Mouse (Mus musculus): ENCODE measurements at regions not wholly inside any gene's neighbourhood (a gene's known extent, or its start where the extent isn't known, plus 50 kb on each side); places are given as distances from the start of the nearest gene placed in this dataset.

DNA sequence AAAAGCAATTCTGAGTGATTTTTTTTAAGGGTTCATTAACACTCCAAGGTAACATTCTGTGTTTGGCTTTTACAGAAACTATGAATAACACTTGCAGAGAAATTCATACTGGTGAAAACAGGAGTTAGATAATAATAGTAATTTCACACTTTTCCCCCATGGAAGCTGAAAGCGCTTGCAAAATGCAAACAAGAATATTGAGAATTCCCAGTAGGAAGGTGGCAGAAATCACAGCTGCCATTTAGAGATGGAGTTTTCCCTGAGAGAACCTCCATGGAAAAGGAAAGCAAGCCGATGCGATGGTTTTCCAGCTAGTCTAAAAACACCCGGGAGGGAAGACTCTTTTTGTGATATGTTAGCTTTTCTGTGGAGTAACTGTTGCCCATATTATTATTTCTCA, 174.1 kb upstream of the App start:
- Histone ChIP-seq H3K27ac (no peak overlapping the region), H3K4me1 (replicated peaks) (no peaks in the 10 kb centered on the region), H3K4me3 (replicated peaks) (no peak overlapping the region), H3K9me3 (no peaks in the 10 kb centered on the region), H3K27me3 (no peaks in the 10 kb centered on the region), H3K9ac (replicated peaks) (no peak overlapping the region), H3K4me2 (no peak overlapping the region), H3K36me3 (no peaks in the 10 kb centered on the region)
- 91% methylated on average over 4 of the region's 4 CpGs for WGBS
- ATAC-seq (ENCODE audit: insufficient number of reproducible peaks, insufficient read depth, low FRiP score, low TSS enrichment, low read depth) = no peak

DNA sequence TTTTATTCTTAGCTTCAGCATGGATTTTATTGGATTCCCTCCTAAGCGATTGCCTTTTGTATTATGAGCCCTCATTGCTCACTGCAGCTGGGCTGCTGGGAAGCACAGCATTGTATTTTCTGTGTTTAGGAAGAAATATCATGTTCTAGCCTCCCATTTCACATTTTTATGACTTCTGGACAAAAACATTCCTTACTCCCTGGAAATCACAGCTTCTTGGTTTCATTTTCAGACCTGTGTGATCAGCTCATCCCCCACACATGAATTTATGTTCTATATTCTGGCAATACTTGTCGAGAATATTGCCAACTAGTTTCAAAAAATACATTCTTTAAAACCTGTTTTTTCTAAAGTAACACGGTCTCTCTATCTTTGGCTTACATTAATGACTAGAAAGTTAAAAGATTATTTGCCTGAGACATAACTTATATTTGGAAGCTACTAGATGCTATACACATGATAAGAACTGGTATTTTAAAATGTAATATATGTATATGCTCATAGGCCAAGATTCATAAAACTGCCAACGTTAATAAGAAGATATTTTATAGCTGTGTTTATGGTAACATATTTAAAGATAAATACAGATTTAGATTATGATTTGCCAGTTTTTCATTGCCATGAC, 163.0 kb upstream of the App start:
- no peaks in the 10 kb centered on the region for H3K4me1 ChIP-seq (replicated peaks)
- no peak overlapping the region for H3K4me2 ChIP-seq
- H3K27me3 ChIP-seq = no peaks in the 10 kb centered on the region
- no peaks in the 10 kb centered on the region for H3K36me3 ChIP-seq
- no peak overlapping the region for H3K9ac ChIP-seq (replicated peaks)
- WGBS = 85% methylated on average over 4 of the region's 4 CpGs
- ATAC-seq (ENCODE audit: insufficient number of reproducible peaks, insufficient read depth, low FRiP score, low TSS enrichment, low read depth) = no peak
- no peak overlapping the region for H3K4me3 ChIP-seq (replicated peaks)
- H3K27ac ChIP-seq = no peak overlapping the region
- no peaks in the 10 kb centered on the region for H3K9me3 ChIP-seq

DNA sequence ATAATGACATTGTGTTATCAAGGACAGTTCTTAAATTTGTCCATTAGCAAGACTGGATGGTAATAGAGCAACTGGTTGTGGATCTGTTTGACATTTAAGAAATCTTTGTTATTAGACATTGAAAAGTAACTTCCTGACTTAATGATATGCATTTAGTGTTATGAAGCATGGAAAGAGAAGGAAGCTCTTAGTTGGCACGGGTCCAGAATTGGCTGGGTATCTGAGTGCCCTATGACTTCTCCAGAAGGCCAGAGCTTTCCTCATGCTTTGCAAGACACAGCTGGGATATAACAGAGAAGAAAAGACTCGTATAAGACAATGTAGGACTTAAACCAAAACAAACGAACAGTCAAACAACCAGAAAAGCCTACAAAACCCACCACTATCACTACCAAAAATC, 160.0 kb upstream of the App start:
- no peak overlapping the region for H3K4me2 ChIP-seq
- WGBS = 77% methylated on average over 3 of the region's 3 CpGs
- ATAC-seq (ENCODE audit: insufficient number of reproducible peaks, insufficient read depth, low FRiP score, low TSS enrichment, low read depth) = no peak
- H3K27ac ChIP-seq = no peak overlapping the region
- no peak overlapping the region for H3K9ac ChIP-seq (replicated peaks)
- no peaks in the 10 kb centered on the region for H3K9me3 ChIP-seq
- no peaks in the 10 kb centered on the region for H3K36me3 ChIP-seq
- H3K4me1 ChIP-seq (replicated peaks) = no peaks in the 10 kb centered on the region
- H3K27me3 ChIP-seq = no peaks in the 10 kb centered on the region
- no peak overlapping the region for H3K4me3 ChIP-seq (replicated peaks)

DNA sequence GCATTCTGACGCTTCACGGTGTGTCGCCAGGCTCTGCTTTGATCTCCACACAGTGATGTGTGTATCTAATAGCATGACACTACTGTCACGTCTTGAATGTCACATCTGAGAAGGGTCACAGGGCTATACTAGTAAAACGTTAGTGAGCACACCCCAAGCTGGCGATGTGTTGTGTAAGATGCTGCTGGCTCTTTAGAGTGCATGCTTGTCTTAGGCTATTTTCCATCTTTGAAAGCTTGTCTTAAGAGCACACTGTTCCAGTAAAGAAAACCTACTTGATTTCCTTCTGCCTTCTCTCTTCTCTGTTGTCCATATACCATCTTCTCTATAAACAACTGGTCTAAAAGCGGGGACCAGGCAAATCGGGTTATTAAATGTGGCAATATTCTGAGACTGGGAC, 138.5 kb upstream of the App start:
- no peak overlapping the region for H3K4me3 ChIP-seq (replicated peaks)
- no peak overlapping the region for H3K9ac ChIP-seq (replicated peaks)
- H3K4me1 ChIP-seq (replicated peaks) = no peaks in the 10 kb centered on the region
- ATAC-seq (ENCODE audit: insufficient number of reproducible peaks, insufficient read depth, low FRiP score, low TSS enrichment, low read depth) = no peak
- no peaks in the 10 kb centered on the region for H3K9me3 ChIP-seq
- H3K27ac ChIP-seq = no peak overlapping the region
- WGBS = 76% methylated on average over 8 of the region's 8 CpGs
- no peaks in the 10 kb centered on the region for H3K36me3 ChIP-seq
- no peak overlapping the region for H3K4me2 ChIP-seq
- H3K27me3 ChIP-seq = no peaks in the 10 kb centered on the region

DNA sequence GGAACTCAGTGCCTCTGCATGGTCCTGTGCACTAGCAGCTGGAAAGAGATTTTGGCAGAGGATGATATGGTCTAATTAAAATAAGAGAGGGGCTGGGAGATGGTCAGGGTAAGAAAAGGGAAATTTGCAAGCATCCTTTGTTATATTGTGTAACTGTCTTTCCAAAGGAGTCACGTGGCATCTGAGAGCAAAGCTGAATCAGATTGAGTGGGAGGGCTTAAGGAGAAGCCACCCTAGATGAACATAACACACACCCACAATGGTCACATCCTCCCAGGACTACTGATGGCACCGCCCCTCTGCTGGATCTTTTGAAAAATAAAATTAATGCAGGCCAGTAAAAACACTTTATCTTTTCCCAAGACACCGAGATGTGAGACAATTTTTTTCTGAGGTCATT, 135.9 kb upstream of the App start:
- H3K9me3 ChIP-seq = no peaks in the 10 kb centered on the region
- H3K27me3 ChIP-seq = no peaks in the 10 kb centered on the region
- no peak overlapping the region for H3K9ac ChIP-seq (replicated peaks)
- ATAC-seq (ENCODE audit: insufficient number of reproducible peaks, insufficient read depth, low FRiP score, low TSS enrichment, low read depth) = no peak
- no peak overlapping the region for H3K27ac ChIP-seq
- no peaks in the 10 kb centered on the region for H3K4me1 ChIP-seq (replicated peaks)
- H3K4me3 ChIP-seq (replicated peaks) = no peak overlapping the region
- WGBS = 67% methylated on average over 3 of the region's 3 CpGs
- H3K4me2 ChIP-seq = no peak overlapping the region
- H3K36me3 ChIP-seq = no peaks in the 10 kb centered on the region

DNA sequence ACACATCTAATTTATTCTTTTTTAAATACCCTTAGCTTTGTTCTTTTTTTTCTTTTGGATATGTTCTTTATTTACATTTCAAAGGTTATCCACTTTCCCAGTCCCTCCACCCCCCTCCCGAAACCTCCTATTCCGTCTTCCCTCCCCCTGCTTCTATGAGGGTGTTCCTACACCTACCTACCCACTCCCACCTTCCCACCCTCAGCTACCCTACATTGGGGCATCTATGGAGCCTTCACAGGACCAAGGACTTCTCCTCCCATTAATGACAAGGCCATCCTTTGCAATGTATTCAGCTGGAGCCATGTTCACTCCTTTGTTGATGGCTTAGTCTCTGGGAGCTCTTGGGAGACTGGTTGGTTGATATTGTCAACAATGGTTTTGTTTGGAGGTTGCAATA, 134.9 kb upstream of the App start:
- H3K27ac ChIP-seq = no peak overlapping the region
- no peak overlapping the region for H3K4me3 ChIP-seq (replicated peaks)
- H3K4me1 ChIP-seq (replicated peaks) = no peaks in the 10 kb centered on the region
- no peaks in the 10 kb centered on the region for H3K27me3 ChIP-seq
- H3K9me3 ChIP-seq = no peaks in the 10 kb centered on the region
- no peaks in the 10 kb centered on the region for H3K36me3 ChIP-seq
- 86% methylated on average over 2 of the region's 2 CpGs for WGBS
- ATAC-seq (ENCODE audit: insufficient number of reproducible peaks, insufficient read depth, low FRiP score, low TSS enrichment, low read depth) = no peak
- H3K9ac ChIP-seq (replicated peaks) = no peak overlapping the region
- no peak overlapping the region for H3K4me2 ChIP-seq

DNA sequence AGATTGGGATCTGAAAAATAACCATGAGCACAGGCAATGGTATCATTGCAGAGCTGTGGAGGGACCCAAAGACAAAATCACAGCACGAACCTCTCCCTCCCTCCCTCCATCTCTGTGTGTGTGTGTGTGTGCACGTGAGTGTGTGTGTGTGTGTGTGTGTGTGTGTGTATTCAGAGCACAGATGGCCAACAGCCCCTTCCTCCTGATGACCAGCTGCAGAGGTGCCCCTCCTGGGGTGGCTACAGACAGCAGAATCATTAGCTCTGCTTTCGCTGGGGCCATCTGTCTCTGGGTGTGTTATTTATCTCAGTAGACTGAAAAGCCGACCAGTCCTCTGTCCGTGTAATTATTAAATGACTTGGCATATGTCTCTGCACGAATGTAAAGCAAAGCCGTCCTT, 134.4 kb upstream of the App start:
- 42% methylated on average over 7 of the region's 7 CpGs for WGBS
- H3K27ac ChIP-seq = no peak overlapping the region
- H3K4me1 ChIP-seq (replicated peaks) = no peaks in the 10 kb centered on the region
- H3K36me3 ChIP-seq = no peaks in the 10 kb centered on the region
- H3K4me3 ChIP-seq (replicated peaks) = no peak overlapping the region
- no peaks in the 10 kb centered on the region for H3K27me3 ChIP-seq
- no peak for ATAC-seq (ENCODE audit: insufficient number of reproducible peaks, insufficient read depth, low FRiP score, low TSS enrichment, low read depth)
- no peak overlapping the region for H3K4me2 ChIP-seq
- no peak overlapping the region for H3K9ac ChIP-seq (replicated peaks)
- H3K9me3 ChIP-seq = no peaks in the 10 kb centered on the region

DNA sequence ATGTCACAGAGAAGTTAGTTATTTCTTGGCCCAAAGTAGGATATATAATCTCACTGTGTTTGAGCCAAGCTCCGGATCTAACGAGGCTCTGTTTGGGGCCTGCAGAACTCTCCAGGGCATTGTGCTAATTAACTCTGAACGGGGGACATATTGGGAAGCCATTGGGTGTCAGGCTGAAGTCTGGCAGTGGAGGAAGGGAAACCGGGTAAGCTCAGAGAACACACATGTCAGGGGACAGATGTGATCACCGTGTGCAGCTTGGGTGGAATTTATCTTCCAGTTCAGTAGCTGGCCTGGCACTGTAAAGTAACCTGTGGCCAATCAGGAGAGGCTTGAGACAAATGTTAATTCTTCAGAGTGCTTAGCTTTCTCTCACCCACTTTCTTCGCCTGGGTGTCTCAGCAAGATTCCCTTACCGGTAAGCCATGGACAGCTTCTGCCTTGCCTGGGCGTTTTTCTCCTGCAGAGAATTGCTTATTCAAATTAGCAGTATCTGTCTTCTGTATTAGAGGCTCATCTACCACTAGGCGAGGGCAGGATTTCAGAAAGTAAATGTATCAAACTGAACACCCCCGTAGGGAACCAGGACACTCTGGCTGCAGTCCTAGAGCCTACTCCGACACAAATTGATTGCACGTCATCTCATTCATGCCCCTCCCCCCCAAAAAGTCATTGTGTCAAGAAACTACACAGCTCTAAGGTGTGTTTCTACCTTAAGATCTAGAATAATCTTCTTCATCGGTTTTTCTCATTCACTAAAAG, 126.7 kb upstream of the App start:
- H3K9ac ChIP-seq (replicated peaks) = no peak overlapping the region
- H3K4me1 ChIP-seq (replicated peaks) = no peaks in the 10 kb centered on the region
- 56% methylated on average over 13 of the region's 13 CpGs for WGBS
- no peaks in the 10 kb centered on the region for H3K27me3 ChIP-seq
- H3K4me2 ChIP-seq = no peak overlapping the region
- H3K27ac ChIP-seq = no peak overlapping the region
- H3K4me3 ChIP-seq (replicated peaks) = no peak overlapping the region
- ATAC-seq (ENCODE audit: insufficient number of reproducible peaks, insufficient read depth, low FRiP score, low TSS enrichment, low read depth) = no peak
- no peaks in the 10 kb centered on the region for H3K36me3 ChIP-seq
- no peaks in the 10 kb centered on the region for H3K9me3 ChIP-seq

DNA sequence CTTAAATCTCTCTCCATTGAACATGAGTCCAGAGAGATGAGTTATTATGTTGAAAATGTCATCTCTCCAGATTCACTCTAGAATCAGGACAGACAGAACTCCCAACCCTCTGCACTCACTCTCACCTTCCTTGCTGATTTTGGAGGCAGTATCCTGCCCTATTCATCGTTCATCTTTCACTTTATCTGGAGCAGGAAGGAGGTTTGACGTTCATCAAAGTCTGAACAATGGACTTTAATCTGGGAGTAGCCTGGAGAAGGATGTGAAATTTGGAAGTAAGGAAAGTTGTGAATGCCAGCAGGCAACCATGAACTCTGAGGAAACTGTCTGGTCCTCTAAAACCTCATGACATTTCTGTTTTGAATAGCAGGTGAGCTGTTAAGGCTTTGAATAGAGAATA, 125.0 kb upstream of the App start:
- H3K9me3 ChIP-seq = no peaks in the 10 kb centered on the region
- no peak for ATAC-seq (ENCODE audit: insufficient number of reproducible peaks, insufficient read depth, low FRiP score, low TSS enrichment, low read depth)
- H3K27me3 ChIP-seq = no peaks in the 10 kb centered on the region
- H3K9ac ChIP-seq (replicated peaks) = no peak overlapping the region
- whole genome bisulfite sequencing = 64% methylated on average over 2 of the region's 2 CpGs
- no peaks in the 10 kb centered on the region for H3K4me1 ChIP-seq (replicated peaks)
- H3K4me2 ChIP-seq = no peak overlapping the region
- no peaks in the 10 kb centered on the region for H3K36me3 ChIP-seq
- no peak overlapping the region for H3K4me3 ChIP-seq (replicated peaks)
- no peak overlapping the region for H3K27ac ChIP-seq

DNA sequence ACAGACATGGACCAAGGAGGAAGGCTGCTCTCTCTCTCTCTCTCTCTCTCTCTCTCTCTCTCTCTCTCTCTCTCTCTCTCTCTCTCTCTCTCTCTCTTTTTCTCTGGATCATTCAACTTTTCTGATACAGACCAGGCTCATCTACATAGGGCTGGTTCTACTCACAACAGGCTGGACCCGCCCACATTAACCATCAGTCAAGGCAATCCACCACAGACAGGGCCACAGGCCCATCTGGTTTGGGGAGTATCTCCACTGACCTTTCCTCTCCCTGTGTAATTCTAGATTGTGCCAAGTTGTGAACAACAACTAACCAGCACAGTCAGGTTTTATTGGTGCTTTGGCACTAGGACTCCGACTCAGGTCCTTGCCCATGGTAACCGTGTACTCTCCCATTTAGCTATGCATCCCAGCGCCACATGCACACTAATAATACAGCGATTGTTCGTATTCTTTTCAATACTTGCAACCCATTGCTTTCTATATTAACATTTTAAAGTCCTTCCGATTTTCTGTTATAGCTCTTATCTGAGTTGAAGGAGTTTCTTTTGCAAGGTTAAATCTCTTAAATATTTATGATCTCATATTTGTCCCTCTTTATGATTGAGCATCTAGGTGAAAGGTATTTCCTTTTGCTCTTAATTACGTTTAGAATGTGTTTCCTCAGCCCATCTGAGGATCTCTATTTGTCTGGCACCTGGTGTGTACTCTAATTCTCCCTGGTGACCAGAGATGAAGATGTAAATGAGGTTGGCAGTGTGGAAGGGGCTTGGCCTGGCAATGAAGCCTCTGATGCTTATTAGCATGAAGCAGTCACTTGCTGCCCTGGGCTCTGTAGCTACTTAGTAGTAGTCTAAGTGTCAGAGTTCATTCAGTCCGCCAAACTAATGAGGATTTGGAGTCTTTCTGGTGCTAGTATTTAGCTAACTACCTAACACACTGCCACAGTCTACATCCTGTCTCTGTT, 117.7 kb upstream of the App start:
- ATAC-seq (ENCODE audit: insufficient number of reproducible peaks, insufficient read depth, low FRiP score, low TSS enrichment, low read depth) = no peak
- Histone ChIP-seq H3K27me3 (no peaks in the 10 kb centered on the region), H3K4me1 (replicated peaks) (no peaks in the 10 kb centered on the region), H3K4me2 (no peak overlapping the region), H3K27ac (no peak overlapping the region), H3K4me3 (replicated peaks) (no peak overlapping the region), H3K36me3 (no peaks in the 10 kb centered on the region), H3K9me3 (no peaks in the 10 kb centered on the region), H3K9ac (replicated peaks) (no peak overlapping the region)
- 83% methylated on average over 9 of the region's 9 CpGs for WGBS

DNA sequence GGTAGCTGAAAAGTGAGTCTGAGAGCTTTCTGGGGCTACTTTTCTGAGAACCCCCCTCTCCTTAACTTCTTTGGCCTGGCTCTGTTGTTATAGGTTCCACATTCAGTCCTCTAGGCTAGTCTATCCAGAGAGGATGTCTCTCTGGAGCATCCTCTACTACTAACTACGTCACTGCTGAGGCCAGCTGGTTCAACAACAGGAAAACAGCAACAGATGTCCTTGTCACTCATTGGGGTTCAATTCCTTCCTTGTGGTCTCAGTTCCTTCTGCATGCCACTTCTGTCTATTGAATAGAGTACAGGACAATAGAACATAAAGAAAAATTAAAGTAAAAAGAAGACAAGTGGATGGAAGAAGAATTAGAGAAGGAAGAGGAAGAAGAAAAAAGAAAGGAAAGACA, 104.3 kb upstream of the App start:
- Histone ChIP-seq H3K4me1 (replicated peaks) (no peaks in the 10 kb centered on the region), H3K36me3 (no peaks in the 10 kb centered on the region), H3K27ac (no peak overlapping the region), H3K9me3 (no peaks in the 10 kb centered on the region), H3K27me3 (no peaks in the 10 kb centered on the region), H3K9ac (replicated peaks) (no peak overlapping the region), H3K4me2 (no peak overlapping the region), H3K4me3 (replicated peaks) (no peak overlapping the region)
- no peak for ATAC-seq (ENCODE audit: insufficient number of reproducible peaks, insufficient read depth, low FRiP score, low TSS enrichment, low read depth)
- 71% methylated on average over 1 of the region's 1 CpGs for WGBS
